Mouse (Mus musculus): ENCODE results near the gene Nek4.
A peak's percentile ranks its signal among the peaks of the same experiment; 100 is the strongest.

The Nek4 gene

GRCm38 (mm10) chr14:30960366-30960765, 9.2 kb downstream of the Nek4 start:
- DNase-seq (ENCODE audit: low spot score) = no peak

DNA sequence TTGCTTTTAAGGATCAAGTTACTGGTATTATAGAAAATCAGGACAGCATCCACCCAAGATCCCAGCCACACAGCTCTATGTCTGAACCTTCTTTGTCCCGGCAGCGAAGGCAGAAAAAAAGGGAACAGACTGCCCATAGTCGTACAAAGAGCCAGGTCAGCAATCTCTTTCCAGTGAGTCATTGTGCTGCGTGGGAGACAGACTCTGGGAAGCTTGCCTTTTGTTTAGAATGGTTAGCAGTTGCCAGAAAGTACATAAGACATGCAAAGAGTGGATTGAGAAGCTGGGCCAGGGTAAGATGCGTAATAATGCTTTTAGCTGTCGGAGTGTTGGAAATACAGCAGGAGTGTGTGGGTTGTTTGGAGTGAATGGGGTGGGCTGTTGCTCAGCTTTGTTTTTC, 23.0 kb downstream of the Nek4 start:
- DNase-seq (ENCODE audit: low spot score) = no peak

DNA sequence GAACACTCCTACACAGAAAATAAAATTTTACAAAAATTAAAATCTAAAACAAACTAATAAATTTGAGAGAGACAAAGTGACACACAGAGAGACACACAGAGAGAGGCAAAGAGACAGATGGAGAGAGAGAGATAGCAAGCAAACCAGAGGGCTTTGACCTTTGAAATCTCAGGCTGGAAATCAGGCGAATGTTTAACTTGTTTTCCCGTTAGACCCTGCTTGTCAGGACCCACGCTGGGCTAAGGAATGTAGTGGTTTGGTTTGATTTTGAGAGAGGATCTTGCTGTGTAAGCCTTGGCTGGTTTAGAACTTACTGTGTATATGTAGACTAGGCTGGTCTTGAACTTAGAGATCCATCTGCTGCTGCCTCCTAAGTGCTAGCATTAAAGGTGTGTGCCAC, 25.0 kb downstream of the Nek4 start:
- DNase-seq (ENCODE audit: low spot score) = no peak

- DNase-seq (ENCODE audit: low spot score) = no peak
These were observed 45.2 kb downstream of the Nek4 start for GRCm38 (mm10) chr14:30996417-30996816.

- DNase-seq (ENCODE audit: low spot score) = no peak
These were observed 49.2 kb downstream of the Nek4 start for GRCm38 (mm10) chr14:31000356-31000755.

DNA sequence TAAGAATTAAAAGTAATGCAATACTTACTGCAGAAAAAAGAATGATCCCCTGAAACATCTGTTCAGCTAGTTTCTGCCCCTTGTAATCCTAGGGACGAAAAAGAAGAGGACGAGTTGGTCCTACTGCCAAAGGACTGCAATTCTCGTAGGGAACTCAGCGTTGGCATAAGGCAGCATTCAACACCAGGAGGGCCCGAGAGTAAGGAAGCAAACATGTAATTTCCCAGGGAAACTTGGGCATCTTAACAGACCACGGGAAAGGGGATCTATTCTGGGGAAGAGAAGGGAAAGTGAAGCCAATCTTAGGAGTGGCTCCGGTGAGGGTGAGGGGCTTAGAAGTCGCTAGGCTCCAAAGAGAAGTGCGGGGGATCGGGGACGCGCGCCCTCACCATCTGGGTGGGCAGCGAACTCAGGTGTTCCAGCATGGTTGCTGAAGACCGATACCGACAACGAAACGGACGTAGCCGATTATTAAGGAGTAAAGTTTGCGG, 49.7 kb downstream of the Nek4 start:
- DNase-seq (ENCODE audit: low spot score) = no peak

DNA sequence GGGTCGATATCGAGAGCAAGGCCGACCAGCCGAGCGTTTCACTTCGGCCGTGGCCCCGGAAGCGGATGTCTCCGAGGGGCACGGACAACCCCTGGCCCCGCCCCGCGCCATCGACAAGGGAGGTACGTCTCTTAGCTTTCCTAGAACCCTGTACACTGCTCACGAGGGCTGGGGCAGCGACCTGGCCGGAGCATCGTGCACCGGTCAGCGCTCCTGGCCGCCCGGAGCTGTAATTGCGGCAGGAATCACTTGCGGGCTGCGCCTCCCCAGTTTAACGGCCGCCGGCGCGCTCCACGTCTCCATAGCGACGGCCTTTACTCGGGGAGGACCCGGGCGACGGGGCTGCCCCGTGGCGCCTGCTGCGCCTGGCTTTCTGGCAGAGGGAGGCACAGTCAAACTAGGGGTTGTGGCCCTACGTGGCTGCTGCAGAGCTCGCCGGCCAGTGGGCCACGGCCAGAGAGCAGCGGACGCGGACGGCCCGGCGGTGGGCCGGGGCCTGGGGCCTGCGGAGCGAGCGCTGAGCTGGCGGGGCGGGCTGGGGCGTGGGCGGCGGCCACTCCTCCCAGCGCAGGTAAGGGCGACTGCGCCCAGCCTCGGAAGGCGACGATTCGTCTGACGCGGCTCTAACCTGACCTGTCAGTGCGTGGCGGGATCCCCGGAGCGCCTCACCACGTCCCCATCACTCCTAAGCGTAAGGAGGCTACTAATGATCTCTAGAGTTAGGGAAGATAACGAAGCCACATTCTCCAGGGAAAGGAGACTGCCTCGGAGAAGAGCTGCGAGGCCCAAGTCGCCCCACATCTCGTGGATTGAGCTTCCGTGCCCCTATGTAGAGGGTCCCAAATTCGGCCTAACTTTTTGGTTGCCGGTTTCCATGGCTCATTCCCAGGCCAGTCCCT, 50.4 kb downstream of the Nek4 start, which contains the start of the genes Glt8d1 and Spcs1:
Glt8d1 (plus strand) TSS at position 94 of the 899 bp plus-strand sequence.
Spcs1 (minus strand) TSS at position 366 of the 899 bp plus-strand sequence.
- DNase-seq (ENCODE audit: low spot score) = peak; percentile 87

- DNase-seq (ENCODE audit: low spot score) = no peak
These were observed 53.4 kb downstream of the Nek4 start for GRCm38 (mm10) chr14:31004527-31004926.

- no peak for DNase-seq (ENCODE audit: low spot score)
These were observed 55.6 kb downstream of the Nek4 start for GRCm38 (mm10) chr14:31006779-31007178.

DNA sequence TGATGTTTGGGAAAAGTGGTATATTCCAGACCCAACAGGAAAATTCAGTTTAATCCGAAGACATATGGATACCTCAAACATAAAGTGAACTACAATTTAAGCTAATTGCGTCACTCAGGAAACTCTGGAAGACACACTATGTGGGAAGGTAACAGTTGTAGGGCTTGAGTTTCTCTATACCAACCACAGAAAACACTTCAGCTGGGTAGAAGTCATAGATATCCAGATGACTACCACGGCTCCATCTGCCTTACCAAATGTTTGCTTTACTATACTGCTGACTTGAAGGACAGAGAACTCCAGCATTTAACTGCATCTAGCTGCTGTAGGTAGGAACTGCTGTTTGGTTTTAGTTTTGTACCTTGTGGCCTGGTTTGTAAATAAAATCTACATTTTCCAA, 60.4 kb downstream of the Nek4 start:
- no peak for DNase-seq (ENCODE audit: low spot score)

GRCm38 (mm10) chr14:31013928-31014327, 62.8 kb downstream of the Nek4 start:
- no peak for DNase-seq (ENCODE audit: low spot score)

DNA sequence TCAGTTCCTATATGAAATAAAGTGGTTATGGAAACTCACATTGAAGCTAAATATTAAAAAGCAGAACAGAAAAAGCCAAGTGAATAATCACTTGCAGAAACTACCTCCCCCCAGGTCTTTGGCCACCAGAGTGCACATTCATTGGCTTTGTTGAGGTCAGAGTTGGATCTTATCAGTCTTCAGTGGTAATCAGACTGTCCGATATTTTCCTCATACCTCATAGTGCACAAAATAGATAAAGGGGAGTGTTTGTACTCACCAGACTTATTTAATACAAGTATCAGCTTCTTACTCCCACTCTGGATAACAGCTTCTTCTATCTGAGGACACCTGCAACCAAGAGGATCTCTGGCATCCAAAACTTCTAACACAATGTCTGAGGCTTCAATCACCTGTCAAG, 64.9 kb downstream of the Nek4 start:
- DNase-seq (ENCODE audit: low spot score) = no peak

DNA sequence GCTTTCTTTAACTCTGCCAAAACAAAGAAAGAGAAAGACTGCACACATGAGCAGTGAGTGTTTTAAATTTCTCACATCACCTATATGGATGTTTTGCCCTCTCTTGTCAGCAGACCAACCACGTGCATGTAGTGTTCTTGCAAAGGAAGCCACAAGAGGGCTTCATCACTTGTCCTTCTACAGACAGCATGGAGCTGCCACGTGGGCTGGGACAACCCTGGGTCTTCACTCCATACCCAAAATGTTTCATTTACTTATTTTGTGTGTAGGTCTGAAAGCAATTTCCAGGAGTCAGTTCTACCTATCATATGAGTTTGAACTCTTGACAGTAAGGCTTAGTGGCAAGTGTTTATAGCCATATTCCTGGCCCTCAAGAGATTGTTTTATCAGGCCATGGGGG, 66.7 kb downstream of the Nek4 start:
- DNase-seq (ENCODE audit: low spot score) = no peak

- DNase-seq (ENCODE audit: low spot score) = peak; percentile 97
These were observed 67.7 kb downstream of the Nek4 start, which contains the start of the genes Pbrm1 and Gnl3 for GRCm38 (mm10) chr14:31018860-31019291. TSS of gene Pbrm1 (plus strand) at chr14:31019138. TSS of gene Gnl3 (minus strand) at chr14:31019152.

- peak; percentile 82 for DNase-seq (ENCODE audit: low spot score)
These were observed 68.4 kb downstream of the Nek4 start for GRCm38 (mm10) chr14:31019331-31020205.

DNA sequence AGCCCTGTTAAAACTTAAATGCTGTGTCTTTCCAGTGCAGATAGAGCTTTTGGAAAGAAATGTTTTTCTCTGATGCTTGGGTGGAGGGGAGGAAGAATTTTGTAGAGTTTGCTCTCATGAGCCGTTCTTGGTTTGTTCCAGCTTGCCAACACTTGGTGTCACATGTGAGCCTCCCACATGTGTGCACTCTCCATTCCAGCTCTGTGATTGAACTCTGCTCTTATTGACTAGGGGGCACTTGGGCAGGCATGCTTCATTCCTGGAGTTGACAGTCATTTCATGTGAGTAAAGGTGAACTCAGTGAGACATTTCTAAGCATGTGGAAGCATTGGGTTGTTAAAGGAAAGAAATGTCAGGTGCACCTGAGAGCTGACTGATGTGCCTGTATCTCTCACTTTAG, 71.4 kb downstream of the Nek4 start:
- DNase-seq (ENCODE audit: low spot score) = no peak

DNA sequence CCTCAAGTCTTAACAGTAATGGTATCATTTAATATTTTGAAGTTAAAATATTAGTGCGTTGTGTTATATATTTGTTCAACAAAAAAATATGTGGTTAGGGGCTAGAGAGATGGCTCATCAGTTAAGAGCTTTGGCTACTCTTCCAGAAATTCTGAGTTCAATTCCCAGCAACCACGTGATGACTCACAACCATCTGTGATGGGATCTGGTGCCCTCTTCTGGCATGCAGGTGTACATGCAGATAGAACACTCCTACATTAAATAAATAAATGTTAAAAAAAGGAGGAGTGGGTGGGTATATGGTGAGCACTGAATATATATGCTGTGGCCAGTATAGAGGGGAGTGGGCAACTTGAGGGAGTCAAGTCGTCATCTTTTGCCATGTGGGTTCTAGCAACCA, 74.6 kb downstream of the Nek4 start:
- no peak for DNase-seq (ENCODE audit: low spot score)
